Mouse (Mus musculus): Measurements from ENCODE around the gene Psmd3.
A peak's percentile ranks its signal among the peaks of the same experiment; 100 is the strongest.

DNA sequence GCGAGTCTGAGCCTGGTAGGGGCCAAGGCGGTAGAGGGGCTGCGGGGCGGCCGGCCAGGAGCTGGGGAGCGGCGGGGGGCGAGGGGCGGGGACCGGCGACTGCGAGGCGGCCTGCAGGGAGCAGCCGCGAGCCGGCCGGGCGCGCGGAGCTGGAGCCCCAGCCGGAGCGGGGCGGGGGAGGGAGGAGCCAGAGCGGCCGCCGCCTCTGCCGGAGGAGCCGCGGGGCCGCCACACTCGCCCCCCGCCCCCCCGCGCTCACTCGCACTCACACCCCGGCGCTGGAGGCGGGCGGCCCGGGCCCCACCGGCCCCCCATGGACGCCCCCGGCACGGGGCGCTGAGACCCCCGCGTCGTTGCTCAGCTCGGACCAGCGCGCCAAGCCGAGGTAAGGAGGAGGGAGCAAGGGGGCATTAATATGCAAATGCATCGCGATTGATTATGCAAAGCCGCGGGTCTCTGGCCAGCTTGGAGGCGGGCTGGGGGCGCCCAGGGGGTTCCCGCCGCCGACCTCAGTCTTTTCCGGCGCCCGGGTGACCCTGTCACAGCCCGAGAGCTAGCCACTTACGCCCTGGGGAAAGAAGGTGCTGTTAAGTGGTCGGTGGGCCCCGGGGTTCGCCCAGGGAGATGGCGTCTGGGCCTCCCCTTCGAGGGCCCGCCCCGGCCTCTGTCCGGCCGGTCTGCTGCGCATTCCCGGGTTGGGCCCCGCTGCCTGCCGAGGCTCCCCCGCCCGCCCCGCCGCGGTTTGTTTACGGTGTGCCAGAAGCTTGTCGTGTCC lies 59.5 kb downstream of the Psmd3 start:
- TF ChIP-seq POLR2A (IDR thresholded peaks at IDR 0.05; ENCODE audit: borderline replicate concordance, insufficient read depth, low read length) (0 out of 2 replicates have a peak, but pooled peaks have one; percentile 5), CTCF (IDR thresholded peaks at IDR 0.05; ENCODE audit: borderline replicate concordance, insufficient read depth, low read depth, low read length) (no peak)
